Mouse (Mus musculus) embryo, embryonic 10.5 days (tissue): ENCODE data around the gene Mmachc.

Source experiments
- DNase-seq: peaks from one replicate; pipeline ENCODE4 v3.0.0-alpha.2; 2015; ENCODE audit warnings: low spot score

The Mmachc gene

GRCm38 (mm10) chr4:116708201-116708764 lies at the start of gene Mmachc, which contains the start of gene Ccdc163:
Gene Mmachc (minus strand): TSS chr4:116708406.
Gene Ccdc163 (plus strand): TSS chr4:116708509.
- peak; percentile 98 for DNase-seq

DNA sequence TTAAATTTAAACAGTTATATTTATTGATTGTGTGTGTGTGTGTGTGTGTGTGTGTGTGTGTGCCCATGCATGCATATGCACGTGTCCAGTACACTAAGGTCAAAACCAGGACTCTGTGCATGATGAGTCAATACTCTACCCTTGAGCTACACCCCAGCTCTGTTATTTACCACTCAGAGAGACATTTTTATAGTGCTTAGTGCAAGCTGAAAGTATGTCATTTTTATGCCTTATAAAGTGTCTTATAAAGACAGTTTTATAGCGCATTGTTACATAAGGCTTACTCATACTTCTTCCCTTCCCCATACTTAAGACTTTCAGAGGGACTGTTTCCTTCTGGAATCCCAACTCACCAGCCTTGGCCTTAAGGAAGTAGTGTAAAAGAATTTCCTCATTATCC lies 41.5 kb upstream of the Mmachc start:
- no peak for DNase-seq

DNA sequence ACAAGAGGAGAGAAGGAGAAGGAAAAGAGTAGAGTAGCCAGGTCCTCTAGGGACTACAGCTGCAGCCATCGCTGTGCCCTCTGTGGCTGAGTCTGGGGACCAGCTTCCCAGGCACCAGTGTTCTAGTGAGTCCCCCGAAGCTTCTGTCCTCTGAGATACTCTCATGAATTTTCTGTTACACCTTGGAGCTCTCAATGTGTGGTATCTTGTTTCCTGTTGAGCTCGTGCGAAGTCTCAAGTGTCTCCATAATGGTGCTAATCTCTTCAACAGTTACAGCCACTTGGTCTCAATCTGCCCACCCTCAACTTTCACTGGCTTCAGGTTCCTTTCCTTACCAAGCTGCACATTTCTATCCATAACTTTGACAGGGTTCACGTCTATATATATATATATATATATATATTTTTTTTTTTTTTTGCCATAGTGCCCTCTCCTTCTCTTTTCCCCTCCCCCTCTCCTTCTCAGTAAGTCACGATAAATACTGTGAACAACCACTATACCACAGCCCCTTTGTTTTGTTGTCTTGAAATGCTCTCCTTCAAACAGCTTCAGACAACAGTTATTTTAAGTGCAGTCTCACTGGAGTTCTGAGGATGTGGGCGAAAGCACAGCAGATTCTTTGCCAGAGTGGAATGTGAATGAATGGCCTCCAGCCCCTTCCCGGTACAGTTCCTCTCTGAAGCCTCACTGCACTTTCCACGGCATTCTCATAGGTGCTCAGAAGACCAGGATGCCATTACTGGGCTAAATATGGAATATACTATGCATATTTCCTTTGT lies 31.0 kb upstream of the Mmachc start:
- DNase-seq: no peak

GRCm38 (mm10) chr4:116734996-116735395 lies 26.8 kb upstream of the Mmachc start:
- DNase-seq: no peak

DNA sequence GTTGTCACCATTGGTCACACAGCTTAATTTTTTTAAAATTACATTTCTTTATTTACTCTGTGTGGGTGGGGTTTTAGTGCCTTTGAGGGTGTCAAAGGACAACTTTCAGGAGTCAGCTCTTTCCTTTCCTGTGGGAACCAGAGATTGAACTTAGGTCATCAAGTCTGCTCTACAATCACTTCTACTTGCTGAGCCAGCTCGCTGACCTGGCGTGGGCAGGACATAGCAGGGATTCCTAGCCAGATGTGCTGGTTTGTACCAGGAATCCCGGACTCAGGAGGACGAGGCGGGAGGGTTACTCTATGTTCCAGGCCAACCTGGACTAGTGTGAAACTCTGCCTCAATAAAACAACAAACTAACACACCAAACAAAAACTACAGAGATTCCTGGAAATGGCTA lies 24.1 kb upstream of the Mmachc start:
- DNase-seq: no peak

DNA sequence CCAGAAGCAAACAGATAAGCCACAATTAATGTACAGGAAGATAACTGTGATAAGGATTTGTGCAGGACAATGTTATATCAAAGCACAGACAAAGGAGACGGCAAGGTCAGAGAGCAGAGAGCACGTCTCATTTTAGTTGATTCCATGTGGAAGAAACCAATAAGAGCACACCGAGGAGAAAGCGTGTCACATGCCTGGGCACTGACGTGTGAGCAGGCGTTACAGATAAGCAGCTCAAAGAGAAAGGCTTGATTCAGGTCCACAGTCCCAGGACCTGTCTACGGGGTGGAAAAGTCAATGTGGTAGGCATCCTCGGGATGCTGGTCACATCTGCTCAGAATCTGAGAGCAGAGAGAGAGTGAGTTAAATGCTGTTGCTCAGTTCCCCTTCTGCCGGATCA lies 22.9 kb upstream of the Mmachc start:
- DNase-seq: no peak

DNA sequence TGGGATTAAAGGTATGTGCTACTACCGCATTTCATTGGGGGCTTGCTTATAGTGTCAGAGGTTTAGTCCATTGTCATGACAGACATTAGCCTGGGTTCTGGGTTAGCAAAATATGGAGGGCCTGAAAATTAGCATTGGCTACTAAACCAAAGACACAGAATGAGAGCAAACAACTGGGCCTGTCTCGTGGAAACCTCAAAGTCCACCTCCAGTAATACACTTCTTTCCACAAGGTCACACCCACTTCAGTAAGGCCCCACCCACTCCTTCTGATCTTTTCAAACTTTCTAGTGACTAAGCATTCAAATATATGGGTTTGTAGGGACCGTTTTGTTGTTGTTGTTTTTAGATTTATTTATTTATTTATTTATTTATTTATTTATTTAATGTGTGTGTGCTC lies 21.3 kb upstream of the Mmachc start:
- DNase-seq: no peak

GRCm38 (mm10) chr4:116727401-116727800 lies 19.2 kb upstream of the Mmachc start:
- DNase-seq: no peak

GRCm38 (mm10) chr4:116725444-116725843 lies 17.2 kb upstream of the Mmachc start:
- DNase-seq: no peak

- peak; percentile 13 for DNase-seq
These were observed 14.0 kb upstream of the Mmachc start for GRCm38 (mm10) chr4:116722230-116722629.

- DNase-seq: no peak
These were observed 13.0 kb upstream of the Mmachc start for GRCm38 (mm10) chr4:116721098-116721628.

DNA sequence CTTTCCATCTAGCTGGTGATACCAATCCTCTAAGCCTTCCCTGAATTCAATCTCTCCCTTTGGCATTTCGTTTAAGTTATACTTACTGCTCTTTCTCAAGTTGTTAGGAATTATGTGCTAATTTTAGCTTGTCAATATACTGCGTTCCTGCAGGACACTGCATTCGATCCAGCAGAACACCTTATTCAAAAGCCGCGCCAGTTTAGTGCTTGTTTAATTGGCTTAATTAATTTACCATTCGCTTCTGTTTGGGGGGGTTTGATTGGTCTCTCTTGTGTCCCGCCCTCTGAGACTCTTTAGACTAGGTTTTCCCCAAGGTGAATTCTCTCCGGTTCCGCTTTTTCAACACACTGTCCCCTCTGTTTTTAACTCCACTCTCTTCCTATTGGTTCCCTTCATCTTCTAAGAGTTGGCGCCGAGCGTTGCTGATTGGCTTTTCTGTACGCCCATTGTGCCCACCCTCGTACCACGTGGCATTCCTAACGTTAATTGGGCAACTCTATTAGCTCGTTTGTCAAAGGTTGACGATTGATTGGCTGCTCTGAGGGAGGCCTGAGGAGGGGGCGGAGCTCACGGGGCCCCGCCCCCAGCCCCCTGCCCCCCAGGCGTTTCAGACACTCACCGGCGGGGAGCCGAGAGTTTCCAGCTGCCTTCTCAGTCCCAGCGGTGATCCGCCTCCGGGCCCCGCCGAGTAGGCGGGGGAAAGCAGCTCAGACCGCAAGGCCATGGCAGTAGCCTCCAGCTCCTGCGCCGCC lies 12.3 kb upstream of the Mmachc start, which contains the start of gene Tesk2:
Gene Tesk2, plus strand, starts transcription at position 606 of the 755 bp plus-strand sequence.
- DNase-seq: peak; percentile 100

- DNase-seq: peak; percentile 91
These were observed 11.2 kb upstream of the Mmachc start for GRCm38 (mm10) chr4:116719396-116719795.

- DNase-seq: no peak
These were observed 4.3 kb upstream of the Mmachc start for GRCm38 (mm10) chr4:116712536-116712935.

DNA sequence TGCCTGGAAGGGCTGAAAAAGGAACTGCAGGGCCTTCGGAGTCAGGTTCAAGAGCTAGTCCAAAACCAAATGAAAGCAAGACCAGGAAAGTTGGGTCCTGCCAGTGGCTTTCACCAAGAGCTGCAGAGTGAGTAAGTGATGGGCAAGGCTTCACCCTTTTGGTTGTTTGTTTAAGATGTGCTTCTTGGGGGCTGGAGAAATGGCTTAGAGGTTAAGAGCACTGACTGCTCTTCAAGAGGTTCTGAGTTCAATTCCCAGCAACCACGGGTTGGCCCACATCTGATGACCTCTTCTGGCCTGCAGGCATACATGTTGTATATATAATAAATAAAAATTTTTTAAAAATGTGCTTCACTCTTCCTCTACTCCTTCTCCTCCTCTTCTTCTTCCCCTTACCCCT lies 1.9 kb upstream of the Mmachc start:
- DNase-seq: no peak

GRCm38 (mm10) chr4:116708791-116709390 lies 685 bp upstream of the Mmachc start:
- DNase-seq: no peak

GRCm38 (mm10) chr4:116707666-116708065 lies 540 bp downstream of the Mmachc start:
- DNase-seq: no peak

DNA sequence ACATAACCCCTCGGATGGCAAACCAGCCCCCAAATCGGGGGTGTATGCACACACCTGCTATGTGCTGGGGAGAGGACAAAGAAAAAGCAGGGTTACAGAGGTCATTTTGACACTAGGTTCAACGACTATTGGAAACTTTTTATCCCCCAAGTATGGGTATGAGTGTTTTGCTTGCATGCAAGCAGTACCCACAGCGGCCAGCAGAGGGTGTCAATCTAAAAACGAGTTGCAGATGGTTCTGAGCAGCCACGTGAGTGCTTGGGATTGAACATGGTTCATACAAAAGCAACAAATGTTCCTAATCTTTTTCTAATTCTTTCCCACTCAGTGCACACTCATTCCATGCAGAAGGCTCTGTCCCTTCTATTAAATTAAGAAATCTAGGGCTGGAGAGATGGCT lies 4.4 kb downstream of the Mmachc start:
- peak; percentile 84 for DNase-seq

DNA sequence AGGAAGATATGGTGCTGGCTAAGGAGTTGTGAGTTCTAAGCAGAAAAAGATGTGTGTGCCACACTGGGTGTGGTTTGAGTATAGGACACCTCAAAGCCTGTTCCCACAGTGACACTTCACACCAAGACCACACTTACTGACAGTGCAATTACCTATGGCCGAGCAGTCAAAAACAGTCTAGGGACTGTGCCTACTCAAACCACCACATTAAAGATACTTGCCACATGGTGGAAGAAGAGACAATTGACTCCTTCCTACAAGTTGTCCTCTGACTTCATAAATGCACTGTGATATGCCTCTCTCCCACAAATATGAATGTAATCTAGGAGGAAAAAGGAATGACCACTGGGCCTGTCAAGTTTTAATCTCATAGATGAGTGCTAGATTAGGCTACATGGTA lies 7.2 kb downstream of the Mmachc start:
- no peak for DNase-seq

DNA sequence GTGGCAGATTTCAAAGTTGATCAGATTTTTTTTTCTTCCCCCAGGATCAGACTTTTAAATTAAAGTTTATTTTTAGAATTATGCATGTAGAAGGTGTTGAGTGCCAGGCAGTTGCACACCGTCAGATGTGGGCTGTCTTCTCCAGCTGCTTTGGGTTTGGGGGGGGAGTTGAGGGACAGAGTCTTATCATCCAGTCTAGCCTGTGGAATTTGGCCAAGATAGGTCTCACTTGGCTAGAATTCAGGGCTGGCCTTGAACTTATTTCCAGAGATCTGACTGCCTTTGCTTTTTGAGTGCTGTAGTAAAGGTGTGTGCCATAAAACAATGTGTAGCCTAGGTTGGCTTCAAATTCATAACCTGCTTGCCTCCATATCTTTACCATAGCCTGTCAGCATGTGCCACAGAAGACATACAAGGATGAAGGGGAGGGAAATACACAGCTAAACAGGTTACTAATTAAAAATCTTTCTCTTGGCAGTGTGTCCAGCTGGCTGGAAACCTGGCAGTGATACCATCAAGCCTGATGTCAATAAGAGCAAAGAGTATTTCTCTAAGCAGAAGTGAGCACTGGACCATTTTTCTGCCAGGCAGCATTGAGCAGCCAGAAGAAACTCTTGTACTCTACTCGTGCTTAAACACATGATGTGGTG lies 9.4 kb downstream of the Mmachc start:
- no peak for DNase-seq

- no peak for DNase-seq
These were observed 14.4 kb downstream of the Mmachc start for GRCm38 (mm10) chr4:116693785-116694184.

GRCm38 (mm10) chr4:116692146-116692545 lies 16.1 kb downstream of the Mmachc start:
- no peak for DNase-seq
